Mouse (Mus musculus) left cerebral cortex, adult 9 months (tissue): ENCODE data around the gene Scn8a.
"Not testable (repeated sequence)": the region's sequence is repeated elsewhere in the genome, so short reads cannot be mapped to it uniquely, and the experiment has no call there.

Experiments
- DNase-seq, 2 experiments: peaks; one replicate each; pipeline ENCODE4 v3.0.0; 2022; ENCODE audit warnings: low spot score in 2 of 2

The Scn8a gene

DNA sequence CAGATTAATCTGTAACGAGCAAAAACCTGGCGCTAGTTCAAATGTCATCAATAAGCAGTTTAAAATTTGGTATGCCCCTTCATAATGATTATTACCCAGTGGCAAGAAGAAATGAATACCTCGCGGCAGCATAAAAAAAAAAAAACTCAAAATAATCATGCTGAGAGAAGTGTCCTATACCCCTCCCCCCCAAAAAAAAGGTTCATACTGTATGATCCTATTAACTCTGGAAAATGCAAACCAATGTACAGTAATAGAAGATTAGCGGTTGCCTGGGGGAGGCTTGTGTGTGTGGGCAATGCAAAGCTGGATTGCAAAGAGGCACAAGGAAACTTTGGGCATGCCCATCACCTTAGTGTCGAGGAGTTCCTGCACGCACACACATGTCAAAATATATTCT lies at the start of gene Scn8a:
Scn8a (plus strand) TSS at position 301 of the 400 bp plus-strand sequence.
- DNase-seq: no peak

DNA sequence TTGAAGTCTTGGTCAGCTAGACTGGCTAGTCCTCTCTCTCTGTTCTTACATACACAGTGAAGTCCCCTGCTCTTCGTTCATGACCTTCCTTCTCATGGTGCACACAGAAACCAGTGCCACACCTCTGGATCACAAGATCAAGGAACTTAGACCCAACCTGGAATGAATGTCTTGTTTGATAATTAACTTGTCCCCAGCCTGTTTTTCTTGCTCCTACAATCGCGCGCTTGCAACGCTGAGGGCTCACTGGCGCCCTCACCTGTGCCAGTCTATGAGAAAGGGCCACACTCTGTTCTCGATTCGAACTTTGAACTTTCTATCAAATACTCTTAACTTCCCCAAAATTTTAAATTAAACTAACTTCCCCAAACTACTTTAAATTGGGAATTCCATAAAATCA lies 47.8 kb upstream of the Scn8a start:
- DNase-seq: no peak

DNA sequence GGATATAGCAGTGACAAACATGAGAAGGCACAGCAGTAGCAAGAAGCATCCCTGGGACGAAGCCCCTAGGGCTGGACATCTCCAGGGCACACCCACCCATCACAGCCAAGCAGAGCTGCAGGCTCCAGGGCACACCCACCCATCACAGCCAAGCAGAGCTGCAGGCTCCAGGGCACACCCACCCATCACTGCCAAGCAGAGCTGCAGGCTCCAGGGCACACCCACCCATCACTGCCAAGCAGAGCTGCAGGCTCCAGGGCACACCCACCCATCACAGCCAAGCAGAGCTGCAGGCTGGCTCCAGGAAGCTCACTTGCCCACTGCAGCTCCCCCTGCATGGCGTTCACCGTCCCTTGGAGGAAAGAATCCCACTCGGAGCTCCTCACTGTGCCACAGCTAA lies 47.3 kb upstream of the Scn8a start:
- DNase-seq: not testable (repeated sequence)

DNA sequence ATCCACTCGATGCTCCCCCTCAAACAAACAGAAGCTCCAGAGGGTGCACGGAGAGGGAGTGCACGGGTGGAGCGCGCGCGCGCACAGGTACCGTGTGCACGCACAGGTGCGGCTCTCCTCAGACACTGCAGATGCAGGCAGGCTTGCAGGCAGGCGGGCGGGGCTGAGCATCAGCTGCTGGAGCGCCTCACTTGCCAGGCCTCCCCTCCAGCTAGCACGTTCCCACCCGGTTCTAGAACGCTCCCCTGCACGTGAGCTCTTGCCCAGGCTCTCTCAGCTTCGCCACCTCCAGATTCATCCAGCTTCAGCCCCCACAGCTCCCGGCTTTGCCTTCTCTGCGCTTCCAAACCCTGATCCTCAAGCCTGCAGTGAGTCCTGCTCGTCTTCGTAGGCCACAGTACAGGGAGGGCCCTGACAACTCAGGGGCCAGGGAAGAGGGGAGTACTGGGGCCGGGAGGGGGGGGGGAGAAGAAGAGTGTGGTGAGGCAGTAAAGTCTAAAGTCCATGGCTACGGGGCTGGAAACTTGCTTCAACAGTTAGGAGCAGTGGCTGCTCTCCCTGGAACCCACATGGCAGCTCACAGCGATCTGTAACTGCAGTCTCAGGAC lies 44.3 kb upstream of the Scn8a start:
- DNase-seq: peak; percentile 62 to 77

DNA sequence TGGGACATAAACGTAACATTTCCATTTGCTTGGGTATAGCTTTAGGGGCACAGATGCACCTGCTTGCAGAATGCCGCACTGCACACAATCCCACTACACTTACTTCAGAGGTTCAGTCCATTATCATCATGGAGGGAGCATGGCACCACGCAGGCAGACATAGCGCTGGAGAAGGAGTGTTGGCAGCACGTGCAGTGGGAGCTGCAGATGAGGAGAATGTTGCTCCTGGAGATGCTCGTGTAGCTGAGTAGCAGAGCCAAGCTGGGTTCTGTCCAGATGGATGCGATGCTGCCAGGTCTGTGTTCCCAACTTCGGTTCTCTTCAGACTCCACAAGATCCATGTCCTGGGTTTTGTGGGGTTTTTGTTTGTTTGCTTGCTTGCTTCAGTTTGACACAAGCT lies 43.6 kb upstream of the Scn8a start:
- peak in 1 of 2 experiments; percentile 63 for DNase-seq

DNA sequence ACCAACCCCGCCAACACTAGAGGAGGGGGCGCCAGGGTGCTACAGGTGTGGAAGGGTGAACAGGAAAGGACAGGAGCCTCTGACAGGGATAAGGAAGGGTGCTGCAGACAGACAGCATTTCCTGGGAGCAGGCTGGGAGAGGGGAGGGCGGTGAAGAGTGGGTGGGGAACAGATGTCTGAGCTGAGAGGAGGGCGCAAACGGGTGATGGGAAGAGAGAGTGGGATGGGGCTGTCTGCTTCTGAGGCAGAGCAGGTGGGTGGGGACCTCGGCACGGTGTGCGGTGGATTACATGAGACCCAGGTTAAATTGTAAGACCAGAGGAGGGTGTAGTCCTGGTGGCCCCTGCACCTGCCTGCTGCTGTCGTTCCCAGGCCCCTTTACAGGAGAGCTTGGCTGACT lies 39.9 kb upstream of the Scn8a start:
- peak; percentile 67 to 76 for DNase-seq

DNA sequence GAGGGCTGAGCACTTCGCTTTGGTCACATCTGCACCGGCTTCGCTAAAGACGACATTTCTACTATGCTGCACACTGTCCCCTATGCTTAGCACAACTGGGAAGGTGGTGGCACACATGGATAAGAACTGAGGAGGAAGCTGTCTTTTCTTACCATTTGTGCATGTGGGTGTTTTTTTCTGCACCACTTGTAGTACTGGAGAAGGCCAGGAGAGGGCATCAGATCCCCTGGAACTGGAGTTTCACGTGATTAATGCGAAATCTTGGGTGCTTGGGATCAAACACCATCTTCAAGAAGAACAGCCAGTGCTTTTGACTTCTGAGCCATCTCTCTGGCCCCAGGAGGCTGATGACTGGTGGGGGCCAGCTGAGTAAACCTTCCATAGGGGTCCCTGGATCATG lies 39.0 kb upstream of the Scn8a start:
- DNase-seq: peak in 1 of 2 experiments; percentile 53

DNA sequence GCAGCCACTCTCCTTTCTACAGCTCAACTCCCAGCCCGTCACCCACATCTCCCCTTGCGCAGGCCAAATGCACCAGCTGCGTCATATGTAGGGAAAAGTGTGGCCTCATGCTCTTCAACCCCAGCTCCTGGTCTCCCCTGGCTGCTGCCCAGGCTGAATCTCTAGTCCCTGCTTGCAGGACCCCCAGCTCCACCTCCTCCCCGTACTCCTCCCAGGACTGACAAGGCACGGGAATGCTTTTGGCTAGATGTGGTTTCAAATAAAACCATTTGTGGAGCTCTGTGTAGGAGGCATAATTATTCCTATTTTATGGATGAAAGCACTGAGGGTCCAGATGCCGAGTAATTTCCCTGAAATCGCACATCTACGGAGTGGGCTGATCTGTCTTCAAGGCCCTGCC lies 37.5 kb upstream of the Scn8a start:
- peak in 1 of 2 experiments; percentile 54 for DNase-seq

DNA sequence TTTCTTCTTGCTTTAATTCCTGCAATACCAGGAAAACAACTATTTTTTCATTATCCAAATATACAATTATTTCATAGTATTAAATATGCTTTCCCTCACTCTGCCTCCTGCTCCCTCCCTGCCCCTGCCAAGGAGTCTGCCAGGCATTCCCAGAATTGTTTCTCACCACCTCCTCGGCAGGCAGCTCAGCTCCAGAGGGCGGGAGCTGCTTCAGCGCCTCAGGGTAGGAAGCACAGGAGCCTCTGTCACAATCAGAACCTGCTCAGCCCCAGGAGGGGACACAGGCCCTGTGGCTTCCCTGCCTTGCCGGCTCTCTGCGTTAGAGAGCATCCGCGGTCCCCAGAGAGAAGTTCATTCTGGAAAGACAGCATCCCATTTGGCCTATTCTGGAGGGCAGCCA lies 36.9 kb upstream of the Scn8a start:
- DNase-seq: peak in 1 of 2 experiments; percentile 72

DNA sequence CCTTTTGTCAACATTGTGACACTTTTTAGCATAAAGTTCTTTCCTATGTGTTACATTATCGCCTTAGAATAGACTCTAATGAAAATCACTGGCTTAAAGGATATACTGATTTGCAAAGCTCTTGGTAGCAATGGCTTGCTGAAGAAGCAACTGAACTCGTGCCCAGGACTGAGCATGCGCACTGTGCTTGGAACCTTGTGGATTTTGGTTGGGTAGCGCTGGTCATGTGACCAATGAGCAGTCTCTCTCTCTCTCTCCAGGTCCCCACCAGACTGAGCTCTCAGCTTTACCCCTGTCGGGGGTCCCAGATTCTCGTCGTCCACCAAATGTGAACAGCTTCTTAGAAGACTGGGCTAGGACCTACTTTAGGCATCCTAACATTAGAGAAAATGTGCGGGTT lies 32.9 kb upstream of the Scn8a start:
- no peak for DNase-seq

DNA sequence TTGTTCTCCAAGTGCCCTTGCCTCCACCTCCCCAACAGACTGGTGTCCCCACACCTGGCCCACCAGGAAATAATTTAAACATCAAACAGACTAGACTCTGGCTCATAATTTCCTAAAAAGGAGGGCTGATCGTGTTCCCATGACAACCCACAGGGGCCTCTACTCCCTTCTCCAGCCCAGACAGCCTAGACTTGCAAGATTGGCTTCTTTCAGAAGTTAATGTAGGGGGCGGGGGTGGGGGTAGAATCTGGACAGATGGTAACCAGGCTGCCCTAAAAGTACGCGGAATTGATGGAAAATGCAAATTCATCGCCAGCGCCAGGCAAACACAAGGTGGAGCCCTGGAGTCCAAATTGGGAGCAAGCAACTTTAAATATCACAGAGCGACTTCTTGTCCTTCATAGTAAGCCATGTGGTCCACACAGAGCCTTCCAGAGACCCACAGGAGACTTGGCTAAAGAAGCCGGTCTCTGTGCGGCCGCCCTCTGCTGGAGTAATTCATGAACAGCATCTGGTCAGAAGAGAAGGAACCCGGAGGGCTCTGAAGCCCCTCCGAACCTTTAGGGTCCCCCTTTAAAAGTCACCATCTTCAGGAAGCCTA lies 31.0 kb upstream of the Scn8a start:
- peak in 1 of 2 experiments; percentile 74 for DNase-seq

DNA sequence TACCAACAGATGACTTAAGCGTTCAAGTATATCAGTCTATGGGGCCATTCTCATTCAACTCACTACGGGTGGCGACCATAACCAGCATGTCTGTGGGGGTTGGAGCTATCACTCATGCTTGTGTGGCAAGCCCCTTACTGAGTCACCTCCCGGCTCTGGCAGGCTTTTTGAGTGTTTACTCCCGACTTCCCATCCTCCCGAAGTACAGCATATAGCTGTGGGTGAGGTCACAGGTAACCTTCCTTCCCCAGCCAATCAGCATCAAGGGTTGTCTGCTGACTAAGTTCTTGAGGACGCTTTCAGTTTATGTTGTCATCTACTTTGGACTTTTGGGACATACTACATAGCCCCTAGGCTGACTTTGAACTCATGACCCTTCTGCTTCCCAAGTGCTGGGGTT lies 25.3 kb upstream of the Scn8a start:
- no peak for DNase-seq

DNA sequence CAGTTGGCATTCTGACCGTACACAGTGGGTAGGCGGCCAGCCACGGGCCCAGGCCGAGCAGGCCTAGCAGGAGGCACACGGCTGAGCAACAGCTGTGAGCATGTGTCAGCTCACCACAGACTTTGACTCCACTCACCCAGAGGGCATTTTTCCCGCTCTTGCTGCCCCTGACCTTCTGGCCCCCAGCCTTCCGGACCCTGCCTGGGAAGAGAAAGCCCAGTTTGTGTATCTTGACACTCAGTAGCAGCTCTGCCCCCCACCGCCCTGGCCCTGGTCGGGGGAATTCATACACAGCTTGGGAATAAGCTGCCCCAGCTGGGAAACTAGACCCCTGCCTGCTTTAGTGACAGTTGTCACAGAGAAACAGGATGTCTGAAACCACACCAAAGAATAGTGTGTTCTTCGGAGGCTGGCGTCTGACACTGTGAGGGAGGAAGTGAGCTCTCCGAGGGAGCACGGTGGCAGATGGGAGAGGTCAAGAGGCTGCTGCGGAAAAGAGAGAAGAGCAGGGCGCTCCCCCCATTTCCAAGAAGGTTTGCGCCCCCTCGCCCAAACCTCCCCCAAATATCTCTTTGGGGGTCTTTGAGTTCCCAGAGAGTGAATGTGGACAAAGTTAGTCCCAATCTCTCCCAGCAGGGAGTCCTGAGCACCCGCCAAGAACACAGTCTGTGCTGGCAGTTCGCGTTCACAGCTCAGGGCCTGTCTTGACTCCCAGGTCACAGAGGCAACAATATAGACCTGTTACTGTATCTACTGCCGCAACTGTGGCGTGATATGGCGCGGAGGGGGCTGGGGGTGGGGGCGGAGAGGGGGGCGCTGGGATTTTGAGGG lies 24.4 kb upstream of the Scn8a start:
- DNase-seq: no peak

DNA sequence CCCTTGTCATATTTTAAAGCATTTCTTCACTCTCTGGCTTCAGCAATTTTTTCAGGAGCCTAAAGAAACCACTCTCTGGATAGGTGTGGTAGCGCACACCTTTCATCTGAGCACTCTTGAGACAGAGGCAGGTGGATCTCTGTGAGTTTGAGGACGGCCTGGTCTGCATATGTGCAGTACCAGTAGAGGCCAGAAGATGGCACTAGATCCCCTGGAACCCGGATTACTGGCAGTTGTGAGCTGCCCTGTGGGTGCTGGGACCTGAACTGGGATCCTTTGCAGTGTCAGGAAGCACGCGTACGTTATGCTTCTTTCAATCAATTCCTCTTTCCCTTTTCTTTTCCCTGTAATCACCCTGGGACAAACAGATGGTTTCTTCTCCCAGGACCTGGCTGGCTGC lies 22.5 kb upstream of the Scn8a start:
- no peak for DNase-seq

DNA sequence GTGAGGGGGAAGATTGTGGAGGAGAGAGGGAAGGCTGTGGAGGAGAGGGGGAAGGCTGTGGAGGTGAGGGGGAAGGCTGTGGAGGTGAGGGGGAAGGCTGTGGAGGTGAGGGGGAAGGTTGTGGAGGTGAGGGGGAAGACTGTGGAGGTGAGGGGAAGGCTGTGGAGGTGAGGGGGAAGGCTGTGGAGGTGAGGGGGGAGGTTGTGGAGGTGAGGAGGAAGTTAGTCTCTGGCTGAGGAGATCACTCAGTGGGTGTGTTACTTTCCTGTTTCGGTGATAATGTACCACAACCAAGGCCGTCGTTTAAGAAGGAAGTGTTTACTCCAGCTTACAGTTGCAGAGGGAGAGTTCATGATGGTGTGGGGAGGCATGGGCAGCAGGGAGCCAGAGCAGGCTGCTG lies 12.1 kb upstream of the Scn8a start:
- DNase-seq: no peak

DNA sequence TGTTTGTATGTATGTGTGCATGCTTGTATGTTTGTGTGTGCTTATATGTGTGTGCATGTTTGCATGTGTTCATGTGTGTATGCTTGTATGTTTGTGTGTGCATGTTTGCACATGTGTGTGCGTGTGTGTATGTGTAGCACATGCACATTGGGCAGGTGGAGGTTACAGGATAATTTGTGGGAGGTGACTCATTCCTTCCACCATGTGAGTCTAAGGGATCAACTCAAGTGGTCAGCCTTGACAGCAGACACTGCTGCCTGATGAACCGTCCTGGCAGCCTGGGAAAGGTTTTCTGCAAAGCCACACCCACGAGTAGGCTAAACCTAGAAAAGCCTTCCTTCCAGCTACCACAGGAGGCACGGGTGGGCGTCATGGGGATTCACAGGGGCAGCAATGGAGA lies 8.8 kb upstream of the Scn8a start:
- DNase-seq: no peak

DNA sequence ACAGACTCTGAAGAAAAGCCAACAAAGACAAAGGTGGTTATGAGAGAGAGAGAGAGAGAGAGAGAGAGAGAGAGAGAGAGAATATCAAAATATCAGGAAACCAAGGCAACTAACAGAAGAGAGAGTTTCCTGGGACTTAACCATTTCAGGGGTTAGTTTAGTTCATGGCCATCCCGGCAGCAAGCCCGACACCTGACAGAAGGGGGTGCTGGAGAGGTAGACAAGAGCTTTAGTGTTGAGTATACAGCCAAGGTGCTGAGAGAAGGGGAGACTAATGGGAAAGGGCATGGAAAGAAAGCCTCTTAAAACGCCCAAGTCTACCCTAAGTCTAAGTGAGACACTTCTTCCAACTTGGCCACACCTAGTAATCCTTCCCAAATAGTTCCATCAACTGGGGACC lies 4.1 kb upstream of the Scn8a start:
- DNase-seq: no peak

DNA sequence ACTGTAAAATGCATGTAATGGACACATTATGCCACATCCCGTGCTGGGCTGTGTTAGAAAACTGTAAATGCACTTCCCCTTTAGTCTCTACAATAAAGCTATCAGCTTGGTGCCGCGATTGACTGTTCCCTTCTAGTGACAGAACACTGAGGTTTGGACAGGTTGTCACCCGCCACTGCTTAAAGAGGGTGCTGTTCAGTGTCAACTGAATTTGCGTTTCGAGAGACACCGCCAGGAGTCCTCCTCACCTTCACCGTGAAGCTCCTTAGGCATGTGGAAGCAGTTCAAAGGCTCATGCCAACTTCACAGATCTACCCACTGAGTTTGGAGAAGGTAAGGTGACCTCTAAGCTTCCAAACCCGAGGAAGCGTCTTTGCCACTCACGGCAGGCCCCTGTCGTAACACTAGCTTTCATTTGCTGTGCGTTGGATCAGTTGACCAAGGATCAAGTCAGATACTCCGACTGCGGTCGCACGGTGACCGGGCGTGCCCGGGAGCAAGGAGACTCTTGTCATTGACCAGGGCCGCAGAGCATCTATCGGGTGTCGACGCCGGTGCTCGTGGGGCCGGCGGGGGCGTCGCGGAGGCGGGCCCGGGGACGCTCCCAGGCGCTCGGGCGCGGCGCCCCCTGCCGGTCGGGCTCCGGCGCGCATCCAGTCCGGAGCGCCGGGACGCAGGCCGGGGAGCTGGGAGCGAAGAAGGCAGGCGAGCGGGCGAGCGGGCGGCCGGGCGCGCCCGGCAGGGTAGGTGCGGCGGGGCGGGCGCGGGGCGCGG lies 530 bp downstream of the Scn8a start:
- DNase-seq: peak in 1 of 2 experiments; percentile 66

DNA sequence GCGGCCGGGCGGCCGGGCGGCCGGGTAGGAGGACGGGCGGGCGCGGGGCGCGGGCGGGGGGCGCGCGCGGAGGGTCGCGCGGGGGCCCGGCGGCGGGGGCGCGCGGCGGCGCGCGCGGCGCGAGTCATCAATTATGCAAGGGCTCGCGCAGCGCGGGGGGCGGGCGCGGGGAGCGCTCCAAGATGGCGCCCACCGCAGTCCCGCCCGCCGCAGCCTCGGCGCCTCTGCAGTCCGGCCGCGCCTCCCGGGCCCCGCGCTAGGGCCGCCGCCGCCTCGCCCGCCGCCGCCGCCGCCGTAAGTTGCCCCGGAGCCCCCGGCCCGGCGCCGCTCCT lies 1.1 kb downstream of the Scn8a start:
- peak in 1 of 2 experiments; percentile 29 for DNase-seq

DNA sequence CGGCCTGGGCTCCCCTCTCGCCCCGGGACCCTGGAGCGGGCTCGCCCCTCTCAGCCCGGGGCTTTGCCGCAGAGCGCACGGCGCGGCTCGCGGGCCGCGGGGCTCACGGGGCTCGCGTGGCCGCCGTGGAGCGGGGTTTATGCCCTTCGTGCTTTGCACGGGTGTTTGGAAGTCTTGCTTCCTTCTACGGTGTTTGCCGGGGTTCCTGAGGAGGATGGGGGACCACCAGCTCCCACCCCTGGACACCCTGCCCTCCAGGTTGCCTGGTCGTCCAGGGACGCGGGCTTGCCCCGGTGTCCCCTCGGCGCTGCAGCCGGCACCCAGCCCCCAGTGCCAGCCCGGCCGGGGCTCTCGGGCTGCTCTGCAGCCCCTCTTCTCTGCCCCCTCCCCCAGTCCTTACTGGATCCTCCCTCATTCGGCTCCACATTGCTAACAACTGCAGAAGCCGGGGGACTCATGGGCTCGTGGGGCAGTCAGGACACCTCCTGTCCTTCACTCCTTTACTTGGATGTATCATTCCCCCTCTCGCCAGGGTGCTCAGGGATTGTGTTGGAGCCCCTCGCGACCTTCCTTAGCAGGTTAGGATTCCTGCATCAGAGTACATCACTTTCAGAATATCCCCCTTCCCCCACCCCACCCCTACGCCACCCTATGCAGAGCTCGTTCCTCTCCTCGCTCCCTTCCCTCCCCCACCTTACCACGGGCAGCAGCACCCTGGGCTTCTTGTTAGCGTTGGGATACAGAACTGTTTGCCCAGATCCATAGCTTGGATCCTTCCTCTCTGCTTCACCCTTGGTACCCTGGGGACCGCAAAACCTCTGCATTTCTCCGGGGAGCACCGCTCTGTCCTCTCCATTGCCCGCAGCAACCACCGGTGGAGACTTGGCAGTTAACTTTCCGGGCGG lies 1.7 kb downstream of the Scn8a start:
- DNase-seq: peak in 1 of 2 experiments; percentile 29

DNA sequence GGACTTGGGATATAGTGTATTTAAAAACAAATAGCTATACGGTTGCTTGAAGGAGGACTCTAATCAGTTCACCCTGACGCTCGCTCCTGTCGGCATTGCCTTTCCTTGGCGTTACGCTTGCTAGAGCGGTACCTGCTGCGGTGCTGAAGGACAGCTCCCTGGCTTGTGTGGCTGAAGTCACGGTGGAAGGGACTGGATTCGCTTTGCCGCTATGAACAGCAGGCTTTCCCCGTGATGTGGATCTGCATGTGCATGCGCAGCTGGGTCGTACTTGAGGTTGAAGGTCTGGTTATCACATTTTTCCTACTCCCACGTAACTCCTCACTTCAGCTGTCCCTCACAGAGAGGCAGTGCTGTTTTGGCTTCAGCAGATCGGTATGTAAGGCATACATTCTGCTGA lies 3.5 kb downstream of the Scn8a start:
- peak in 1 of 2 experiments; percentile 42 for DNase-seq
